Comparison of ENCODE assay signal across 8 mouse cellular contexts in the genomic region with DNA sequence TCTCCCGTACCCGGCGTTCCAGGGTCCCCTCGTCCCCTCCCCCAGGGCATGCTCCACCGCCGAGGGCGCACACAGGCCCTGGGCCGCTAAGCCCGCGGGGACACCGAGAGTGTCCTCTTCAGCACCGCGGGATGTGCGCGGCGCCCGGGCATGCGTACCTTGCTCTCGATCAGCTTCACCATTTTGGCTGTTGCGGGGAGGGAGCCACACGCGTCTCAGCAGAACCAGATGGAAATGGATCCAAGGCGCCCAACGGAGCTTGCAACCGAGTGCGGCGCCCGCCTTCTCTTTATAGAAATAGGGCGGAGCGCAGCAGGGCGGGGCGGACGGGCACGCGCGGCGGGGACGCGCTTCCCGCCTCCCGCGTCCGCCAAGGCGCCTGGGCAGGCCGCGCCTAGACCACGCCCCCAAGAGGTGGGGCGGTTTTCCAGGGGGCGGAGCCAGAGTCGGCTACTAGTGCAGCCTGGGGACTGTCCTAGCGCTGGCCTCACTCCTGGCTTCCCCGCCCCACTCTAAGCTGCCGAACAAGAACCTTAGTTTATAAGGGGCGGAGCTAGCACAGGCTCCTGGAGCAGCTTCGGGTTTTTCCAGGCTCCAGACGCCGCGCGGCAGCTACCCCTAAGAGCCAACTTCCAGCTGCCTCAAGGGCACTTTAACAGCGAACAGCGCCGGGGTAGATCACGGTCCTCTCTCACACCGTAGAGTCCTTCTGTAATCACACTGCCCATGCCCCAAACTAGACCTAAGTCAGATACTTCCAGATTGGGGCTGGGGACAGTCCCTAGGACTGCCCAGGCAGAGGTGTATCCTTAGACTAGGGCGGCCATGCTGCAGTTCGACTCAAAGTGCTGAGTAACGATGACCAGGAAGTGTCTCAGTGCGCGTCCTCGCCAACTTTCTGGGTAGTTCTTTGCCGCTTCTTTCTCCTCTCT. TPM values are rescaled to one million over a fixed set of nuclear protein-coding genes. Genes with fewer than 3 reads are reported as not detected.
DNase-seq lines count a peak whose midpoint lies in the region; ATAC-seq lines count a peak whose summit lies in the region.

A gene (minus strand): TSS at position 383 of the 932 bp plus-strand sequence.

- peak; percentile 99 for DNase-seq in R1 (ENCODE audit: low read depth, low spot score)
- DNase-seq in cerebellum, postnatal 25 days, result peak; percentile 96 to 98
- DNase-seq in frontal cortex, postnatal 25 days (ENCODE audit: low spot score in 2 of 2), result peak; percentile 85 to 89
- DNase-seq in hindbrain, embryonic 14.5 days (ENCODE audit: low spot score), result peak; percentile 98
- peak; percentile 94 for DNase-seq in layer of hippocampus, postnatal 36 days
- DNase-seq in lung, postnatal 36 days, result peak; percentile 99
- DNase-seq in retina, postnatal 1 day, result peak; percentile 98
- peak; percentile 97 to 99 for DNase-seq in urinary bladder, adult 18-20 months (ENCODE audit: low spot score in 2 of 2)

- no peaks in the 10 kb centered on the region for H3K9me3 ChIP-seq in hindbrain, embryonic 14.5 days (ENCODE audit: control insufficient read depth, low read length)

- H3K36me3 ChIP-seq in hindbrain, embryonic 14.5 days (replicated peaks; ENCODE audit: control insufficient read depth, insufficient read depth), result peaks cover 5% of the 10 kb centered on the region

- peak within 1 kb of the TSS; percentile 86 for H3K9ac ChIP-seq in hindbrain, embryonic 14.5 days

- peaks cover 26% of the 10 kb centered on the region for H3K4me1 ChIP-seq in hindbrain, embryonic 14.5 days (replicated peaks; ENCODE audit: control insufficient read depth, insufficient read depth, low read length)

- peak within 1 kb of the TSS; percentile 78 for H3K4me3 ChIP-seq in hindbrain, embryonic 14.5 days (replicated peaks; ENCODE audit: low read length)

- peak; percentile 97 for ATAC-seq in hindbrain, embryonic 14.5 days (ENCODE audit: low FRiP score)

- H3K4me2 ChIP-seq in hindbrain, embryonic 14.5 days (replicated peaks), result peak within 1 kb of the TSS; percentile 87

- WGBS in hindbrain, embryonic 14.5 days, result under 1% methylated on average over 70 of the region's 71 CpGs

- peak within 1 kb of the TSS; percentile 85 for H3K27ac ChIP-seq in hindbrain, embryonic 14.5 days

- peaks cover 5% of the 10 kb centered on the region; the same call in 1 of the 2 replicates for H3K27me3 ChIP-seq in hindbrain, embryonic 14.5 days (ENCODE audit: control insufficient read depth, insufficient read depth, low read length)

RNA-seq across cellular contexts. Expression of the gene that starts here (rescaled TPM):
- 300 and 316 TPM in 2 replicates for polyA plus RNA-seq in hindbrain, embryonic 14.5 days (2014; fragmentation: Nextera tagmentation; extraction: Ambion mirVana)
- total RNA-seq in layer of hippocampus, postnatal 36 days (2021), result 100 to 1,000 TPM in 1 of 2 experiments, 10 to 100 TPM in 1; 100.0 to 111 TPM

Comparison
In these comparisons a context has a peak if more than half of its experiments do, and no peak if none do; other contexts are left out.
1. Peak in every context shown above with its lines: DNase-seq, ATAC-seq, H3K4me3 ChIP-seq and H3K27ac ChIP-seq.